Mouse (Mus musculus): Measurements from ENCODE around the gene Pum2. TPM values are rescaled to one million over a fixed set of nuclear protein-coding genes. Genes with fewer than 3 reads are reported as not detected.

Pum2 gene
- polyA plus RNA-seq, 1 experiment: 19.9 TPM

GRCm38 (mm10) chr12:8758029-8758428, 84.1 kb downstream of the Pum2 start:
- H3K4me3 ChIP-seq (ENCODE audit: insufficient read depth, poor library complexity, severe bottlenecking): no peak overlapping the region
- H3K79me3 ChIP-seq (ENCODE audit: low read depth): peaks cover 2% of the 10 kb centered on the region
- H3K36me3 ChIP-seq (ENCODE audit: control insufficient read depth, insufficient read depth): peaks cover 24% of the 10 kb centered on the region

GRCm38 (mm10) chr12:8759115-8759514, 85.2 kb downstream of the Pum2 start:
- no peaks in the 10 kb centered on the region for H3K79me2 ChIP-seq (ENCODE audit: control insufficient read depth, insufficient read depth)
- H3ac ChIP-seq (ENCODE audit: control insufficient read depth, insufficient read length, low read depth): no peak overlapping the region
- H3K79me3 ChIP-seq (ENCODE audit: low read depth): no peaks in the 10 kb centered on the region
- no peak for TF ChIP-seq CEBPB (IDR thresholded peaks at IDR 0.05; ENCODE audit: low read depth)
- no peaks in the 10 kb centered on the region for H3K27me3 ChIP-seq (ENCODE audit: control insufficient read depth, insufficient read depth, insufficient read length)
- H3K4me3 ChIP-seq (ENCODE audit: insufficient read depth, poor library complexity, severe bottlenecking): no peak overlapping the region
- peaks cover 13% of the 10 kb centered on the region for H3K36me3 ChIP-seq (ENCODE audit: control insufficient read depth, insufficient read depth)

More at GRCm38 (mm10) chr12:8758029-8758428, 84.1 kb downstream of the Pum2 start:
- H3ac ChIP-seq (ENCODE audit: control insufficient read depth, insufficient read length, low read depth): no peak overlapping the region
- no peaks in the 10 kb centered on the region for H3K79me2 ChIP-seq (ENCODE audit: control insufficient read depth, insufficient read depth)
- no peaks in the 10 kb centered on the region for H3K27me3 ChIP-seq (ENCODE audit: control insufficient read depth, insufficient read depth, insufficient read length)
- TF ChIP-seq FOSL1 (IDR thresholded peaks at IDR 0.05; ENCODE audit: insufficient read depth, low read length, poor library complexity, severe bottlenecking) (no peak), MYOG (IDR thresholded peaks at IDR 0.05; ENCODE audit: control insufficient read depth, extremely low read depth, insufficient read length) (no peak), USF1 (IDR thresholded peaks at IDR 0.05; ENCODE audit: low read depth) (no peak), MAX (IDR thresholded peaks at IDR 0.05) (no peak)

- TF ChIP-seq CEBPB (IDR thresholded peaks at IDR 0.05; ENCODE audit: low read depth): no peak
- no peak for TF ChIP-seq USF1 (IDR thresholded peaks at IDR 0.05; ENCODE audit: low read depth)
- TF ChIP-seq CTCF (IDR thresholded peaks at IDR 0.05; ENCODE audit: control insufficient read depth, insufficient read depth, insufficient read length): no peak
- TF ChIP-seq MYOD1 (IDR thresholded peaks at IDR 0.05; ENCODE audit: control insufficient read depth, insufficient read length, low read depth): no peak
- TF ChIP-seq FOSL1 (IDR thresholded peaks at IDR 0.05; ENCODE audit: insufficient read depth, low read length, poor library complexity, severe bottlenecking): no peak
- TF ChIP-seq MAX (IDR thresholded peaks at IDR 0.05): no peak
- TF ChIP-seq MYOG (IDR thresholded peaks at IDR 0.05; ENCODE audit: control insufficient read depth, extremely low read depth, insufficient read length): no peak
Observed at GRCm38 (mm10) chr12:8759779-8760178, 85.8 kb downstream of the Pum2 start.

GRCm38 (mm10) chr12:8760561-8760960, 86.6 kb downstream of the Pum2 start:
- Histone ChIP-seq H3K79me3 (ENCODE audit: low read depth) (no peaks in the 10 kb centered on the region), H3K4me3 (ENCODE audit: insufficient read depth, poor library complexity, severe bottlenecking) (no peak overlapping the region), H3ac (ENCODE audit: control insufficient read depth, insufficient read length, low read depth) (no peak overlapping the region), H3K79me2 (ENCODE audit: control insufficient read depth, insufficient read depth) (no peaks in the 10 kb centered on the region), H3K36me3 (ENCODE audit: control insufficient read depth, insufficient read depth) (peaks cover 8% of the 10 kb centered on the region), H3K27me3 (ENCODE audit: control insufficient read depth, insufficient read depth, insufficient read length) (no peaks in the 10 kb centered on the region)
- TF ChIP-seq MYOG (IDR thresholded peaks at IDR 0.05; ENCODE audit: control insufficient read depth, extremely low read depth, insufficient read length): no peak
- no peak for TF ChIP-seq FOSL1 (IDR thresholded peaks at IDR 0.05; ENCODE audit: insufficient read depth, low read length, poor library complexity, severe bottlenecking)
- TF ChIP-seq MYOD1 (IDR thresholded peaks at IDR 0.05; ENCODE audit: control insufficient read depth, insufficient read length, low read depth): no peak

More at GRCm38 (mm10) chr12:8759779-8760178, 85.8 kb downstream of the Pum2 start:
- no peak overlapping the region for H3K4me3 ChIP-seq (ENCODE audit: insufficient read depth, poor library complexity, severe bottlenecking)
- H3K27me3 ChIP-seq (ENCODE audit: control insufficient read depth, insufficient read depth, insufficient read length): no peaks in the 10 kb centered on the region
- H3ac ChIP-seq (ENCODE audit: control insufficient read depth, insufficient read length, low read depth): no peak overlapping the region
- peaks cover 8% of the 10 kb centered on the region for H3K36me3 ChIP-seq (ENCODE audit: control insufficient read depth, insufficient read depth)
- no peaks in the 10 kb centered on the region for H3K79me2 ChIP-seq (ENCODE audit: control insufficient read depth, insufficient read depth)
- H3K79me3 ChIP-seq (ENCODE audit: low read depth): no peaks in the 10 kb centered on the region

DNA sequence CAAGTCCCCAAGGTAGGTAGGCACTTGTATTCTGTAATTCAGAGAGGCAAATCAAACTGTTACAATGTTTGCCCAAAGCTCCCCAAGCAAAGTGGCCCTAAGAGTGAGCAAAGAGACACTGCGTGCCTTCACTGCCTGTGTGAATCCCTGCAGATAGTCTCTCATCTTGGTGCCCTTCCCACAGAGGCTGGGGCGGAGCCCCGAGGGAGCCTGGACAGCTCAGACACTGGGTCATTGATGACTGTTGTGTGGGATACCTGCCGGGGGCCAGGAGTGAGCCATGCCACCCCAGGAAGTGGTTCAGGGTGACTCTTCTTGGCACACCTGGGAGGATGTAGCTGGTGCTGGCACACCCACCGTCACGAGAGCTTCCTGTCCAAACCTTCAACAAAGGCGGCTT, 87.1 kb downstream of the Pum2 start:
- Histone ChIP-seq H3ac (ENCODE audit: control insufficient read depth, insufficient read length, low read depth) (no peak overlapping the region), H3K36me3 (ENCODE audit: control insufficient read depth, insufficient read depth) (peaks cover 8% of the 10 kb centered on the region), H3K79me2 (ENCODE audit: control insufficient read depth, insufficient read depth) (no peaks in the 10 kb centered on the region), H3K4me3 (ENCODE audit: insufficient read depth, poor library complexity, severe bottlenecking) (no peak overlapping the region), H3K79me3 (ENCODE audit: low read depth) (no peaks in the 10 kb centered on the region), H3K27me3 (ENCODE audit: control insufficient read depth, insufficient read depth, insufficient read length) (no peaks in the 10 kb centered on the region)
- TF ChIP-seq FOSL1 (IDR thresholded peaks at IDR 0.05; ENCODE audit: insufficient read depth, low read length, poor library complexity, severe bottlenecking) (no peak), CEBPB (IDR thresholded peaks at IDR 0.05; ENCODE audit: low read depth) (no peak), MYOG (IDR thresholded peaks at IDR 0.05; ENCODE audit: control insufficient read depth, extremely low read depth, insufficient read length) (no peak)

DNA sequence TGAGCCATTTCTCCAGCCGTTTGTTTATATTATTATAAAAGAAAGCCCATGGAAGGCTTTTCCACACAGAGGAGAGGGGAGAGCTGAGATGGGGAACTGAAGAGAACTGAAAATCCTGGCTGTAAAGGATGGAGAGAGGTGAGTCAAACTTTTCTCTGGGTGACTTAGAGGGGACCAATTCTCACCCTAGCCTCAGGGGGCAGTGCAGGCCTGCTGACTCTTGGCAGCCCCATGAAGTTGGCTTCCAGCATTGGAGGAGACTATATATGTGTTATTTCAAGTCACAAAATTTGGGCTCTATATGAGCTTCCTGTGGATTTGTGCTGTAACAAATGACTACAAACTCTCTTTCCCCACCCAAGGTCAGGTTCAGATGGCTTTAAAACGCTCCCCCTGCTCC, 88.7 kb downstream of the Pum2 start:
- no peaks in the 10 kb centered on the region for H3K27me3 ChIP-seq (ENCODE audit: control insufficient read depth, insufficient read depth, insufficient read length)
- H3K79me2 ChIP-seq (ENCODE audit: control insufficient read depth, insufficient read depth): no peaks in the 10 kb centered on the region
- H3K4me3 ChIP-seq (ENCODE audit: insufficient read depth, poor library complexity, severe bottlenecking): no peak overlapping the region
- no peak overlapping the region for H3ac ChIP-seq (ENCODE audit: control insufficient read depth, insufficient read length, low read depth)
- no peak for TF ChIP-seq FOSL1 (IDR thresholded peaks at IDR 0.05; ENCODE audit: insufficient read depth, low read length, poor library complexity, severe bottlenecking)
- no peak for TF ChIP-seq CEBPB (IDR thresholded peaks at IDR 0.05; ENCODE audit: low read depth)
- no peak for TF ChIP-seq MYOG (IDR thresholded peaks at IDR 0.05; ENCODE audit: control insufficient read depth, extremely low read depth, insufficient read length)
- TF ChIP-seq MAX (IDR thresholded peaks at IDR 0.05): no peak
- no peak for TF ChIP-seq MYOD1 (IDR thresholded peaks at IDR 0.05; ENCODE audit: control insufficient read depth, insufficient read length, low read depth)
- no peak for TF ChIP-seq CTCF (IDR thresholded peaks at IDR 0.05; ENCODE audit: control insufficient read depth, insufficient read depth, insufficient read length)
- TF ChIP-seq USF1 (IDR thresholded peaks at IDR 0.05; ENCODE audit: low read depth): no peak
- H3K79me3 ChIP-seq (ENCODE audit: low read depth): no peaks in the 10 kb centered on the region
- H3K36me3 ChIP-seq (ENCODE audit: control insufficient read depth, insufficient read depth): peaks cover 8% of the 10 kb centered on the region
